Mouse (Mus musculus) adrenal gland, postnatal 14 days (tissue): ENCODE data around the gene Stard3nl. TPM values are rescaled to one million over a fixed set of nuclear protein-coding genes. Genes with fewer than 3 reads are reported as not detected.

Source experiments
- DNase-seq: peaks from one replicate; pipeline ENCODE4 v3.0.0; 2021; ENCODE audit warnings: mixed read lengths
- long read RNA-seq, 2 experiments: library from polyadenylated mRNA; stranded (forward); transcript quantifications; one replicate each; pipeline ENCODE4 v2.0.0; 2021
- total RNA-seq: library from RNA; stranded (reverse); gene quantifications from 2 replicates; pipeline ENCODE4 v1.2.3, GENCODE M21; 2021

The Stard3nl gene
- total RNA-seq = 26.9 and 27.8 TPM in 2 replicates
- long read RNA-seq, experiment 1, transcript Stard3nl-201 (9 exons, 1,327 nt) = major isoform, 64 of 72 reads
- long read RNA-seq, experiment 1, partial matches to known transcripts = 1 of 72 reads
- long read RNA-seq, experiment 1, other reads (novel, unspliced or antisense) = 3 of 72 reads
- long read RNA-seq, experiment 2, transcript Stard3nl-201 (9 exons, 1,327 nt) = major isoform, 30 of 37 reads
- long read RNA-seq, experiment 2, partial matches to known transcripts = 1 of 37 reads
- long read RNA-seq, experiment 2, other reads (novel, unspliced or antisense) = 4 of 37 reads

DNA sequence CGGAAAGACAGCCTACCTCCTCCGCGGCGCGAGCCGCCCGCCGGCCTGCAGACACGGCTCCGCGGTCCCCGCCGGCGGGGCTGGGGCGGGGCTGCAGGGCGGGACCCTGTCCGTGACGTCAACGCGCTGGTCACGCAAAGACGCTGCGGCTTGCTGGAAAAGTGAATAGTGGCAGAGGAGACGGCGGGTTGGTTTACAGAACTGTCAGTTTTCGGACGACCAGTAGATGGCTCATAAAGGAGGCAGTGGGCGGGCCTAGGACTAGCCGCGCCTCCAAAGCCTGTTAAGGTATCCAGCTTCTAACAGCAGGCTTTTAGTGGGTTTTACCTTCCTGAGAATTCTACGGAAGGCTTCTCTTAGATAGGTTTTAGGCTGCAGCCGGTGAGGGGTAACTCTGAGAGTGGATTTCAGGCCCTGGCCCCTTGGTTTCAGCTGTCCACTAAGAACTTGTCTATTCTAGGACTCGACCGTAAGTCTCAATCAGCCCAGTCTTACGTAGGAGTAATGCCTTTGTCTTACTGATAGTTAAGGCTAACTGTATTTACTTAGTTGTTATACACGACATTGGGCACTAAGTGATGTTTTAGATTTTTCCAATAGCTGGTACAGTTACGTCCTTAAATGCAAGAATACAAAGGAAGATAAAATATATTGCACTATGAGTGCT, at the start of gene Stard3nl:
Gene Stard3nl, minus strand, starts transcription at position 108 of the 667 bp plus-strand sequence.
- peak; percentile 99 for DNase-seq

DNA sequence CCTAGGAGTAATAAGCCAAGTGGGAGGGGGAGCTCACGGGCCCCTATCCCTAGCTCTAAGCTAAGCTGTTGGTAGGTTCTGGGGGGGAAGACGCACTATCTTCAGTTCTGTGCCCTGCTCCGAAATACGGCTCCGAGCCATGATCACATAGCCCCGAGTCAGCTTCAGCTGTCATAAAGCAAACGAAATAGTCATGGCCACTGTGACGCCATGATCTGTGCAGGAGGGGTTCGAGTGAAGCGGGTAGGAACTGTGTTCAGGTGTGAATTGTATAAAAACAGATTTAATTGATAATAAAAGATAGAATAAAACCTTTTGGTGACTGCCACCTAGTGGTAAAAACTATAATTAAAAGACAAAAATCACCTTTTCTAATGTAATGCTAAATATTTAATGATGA, 42.4 kb upstream of the Stard3nl start:
- DNase-seq = no peak

DNA sequence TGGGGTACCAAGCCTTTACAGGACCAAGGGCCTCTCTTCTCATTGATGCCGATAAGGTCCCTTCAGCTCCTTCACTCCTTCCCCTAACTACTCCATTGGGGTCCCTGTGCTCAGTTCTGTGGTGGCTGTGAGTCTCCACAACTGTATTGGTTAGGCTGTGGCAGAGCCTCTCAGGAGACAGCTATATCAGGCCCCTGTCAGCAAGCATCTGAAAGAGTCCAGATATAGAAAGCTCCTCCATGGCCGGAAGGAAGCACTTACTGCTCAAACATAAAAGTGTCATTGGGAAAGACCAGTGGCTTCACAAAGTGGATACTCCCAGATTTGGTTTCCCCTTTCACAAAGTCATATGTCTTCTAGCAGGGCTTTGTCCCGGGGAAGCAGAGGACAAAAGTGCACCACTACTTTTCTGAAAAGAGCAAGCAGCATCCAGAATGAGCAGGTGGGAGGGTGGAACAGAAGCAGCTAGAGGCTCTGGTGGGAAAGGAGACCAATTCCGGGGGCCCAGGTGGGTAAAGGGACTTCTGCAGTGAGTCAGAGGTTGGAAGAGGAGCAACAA, 34.3 kb upstream of the Stard3nl start:
- DNase-seq = no peak

- no peak for DNase-seq
Measured at GRCm38 (mm10) chr13:19428076-19428475, 32.5 kb upstream of the Stard3nl start.

DNA sequence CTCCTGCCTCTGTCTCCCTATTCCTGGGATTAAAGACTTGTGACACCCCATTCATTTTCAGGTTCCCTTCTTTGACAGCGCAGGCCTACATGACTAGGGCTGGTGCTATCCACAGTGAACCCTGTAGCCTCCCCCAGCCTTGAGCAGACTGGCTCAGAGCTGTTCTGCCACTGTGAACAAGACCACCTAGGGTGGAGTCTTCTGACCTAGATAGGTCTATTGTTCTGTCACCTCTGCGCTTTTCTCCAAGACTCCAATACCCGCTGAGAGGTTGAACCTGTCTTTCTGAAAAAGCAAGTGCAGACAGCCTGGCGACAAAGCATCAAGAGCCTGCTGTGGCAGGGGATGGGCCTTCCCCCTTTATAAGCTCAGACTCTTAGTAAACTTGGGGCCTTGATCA, 29.0 kb upstream of the Stard3nl start:
- no peak for DNase-seq

GRCm38 (mm10) chr13:19422521-19422920, 26.9 kb upstream of the Stard3nl start:
- DNase-seq = no peak

- DNase-seq = no peak
Measured at GRCm38 (mm10) chr13:19417885-19418521, 22.4 kb upstream of the Stard3nl start.

- DNase-seq = no peak
Measured at GRCm38 (mm10) chr13:19415894-19416531, 20.4 kb upstream of the Stard3nl start.

GRCm38 (mm10) chr13:19415337-19415736, 19.7 kb upstream of the Stard3nl start:
- no peak for DNase-seq

- no peak for DNase-seq
Measured at GRCm38 (mm10) chr13:19412334-19412939, 16.8 kb upstream of the Stard3nl start.

- DNase-seq = no peak
Measured at GRCm38 (mm10) chr13:19411886-19412285, 16.3 kb upstream of the Stard3nl start.

DNA sequence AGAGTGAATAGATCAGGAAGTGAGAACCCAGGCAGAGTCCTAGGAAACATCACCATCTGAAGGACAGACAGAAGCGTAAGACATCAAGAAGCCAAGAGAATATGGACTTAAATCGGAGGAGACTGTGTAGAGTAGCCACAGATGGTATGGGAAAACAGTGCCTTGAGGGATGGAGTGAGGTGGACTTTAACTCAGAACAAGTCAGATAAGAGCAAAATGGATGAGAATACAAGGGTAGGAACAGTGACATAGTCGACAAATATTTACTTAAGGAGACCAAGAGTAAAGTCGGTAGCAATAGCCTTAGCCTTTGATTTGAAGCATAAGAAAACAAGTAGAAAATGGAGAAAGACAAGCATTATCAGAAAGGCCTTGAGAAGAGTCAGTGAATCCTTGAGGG, 15.1 kb upstream of the Stard3nl start:
- no peak for DNase-seq

- DNase-seq = no peak
Measured at GRCm38 (mm10) chr13:19407953-19408352, 12.4 kb upstream of the Stard3nl start.

DNA sequence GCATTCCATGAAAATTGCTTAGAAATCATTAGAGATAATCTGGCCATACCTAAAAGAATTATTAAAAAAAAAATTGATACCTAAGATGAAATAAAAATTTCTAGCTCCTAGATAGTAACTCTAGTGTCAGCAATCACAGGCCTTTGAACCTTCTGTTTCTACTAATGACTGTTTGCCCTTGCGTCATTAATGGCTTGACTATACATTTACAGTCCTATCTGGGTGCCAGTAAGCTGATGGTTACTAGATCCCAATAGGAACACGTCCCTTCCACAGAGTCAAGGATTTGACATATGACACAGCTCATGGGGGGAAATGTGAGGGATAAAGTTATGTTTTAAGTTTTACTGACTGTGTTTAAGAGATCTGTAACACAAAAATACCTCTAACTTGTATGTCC, 9.0 kb upstream of the Stard3nl start:
- DNase-seq = no peak

- DNase-seq = no peak
Measured at GRCm38 (mm10) chr13:19394798-19395687, 552 bp downstream of the Stard3nl start.

- DNase-seq = no peak
Measured at GRCm38 (mm10) chr13:19394171-19394570, 1.4 kb downstream of the Stard3nl start.

GRCm38 (mm10) chr13:19393731-19394130, 1.9 kb downstream of the Stard3nl start:
- DNase-seq = no peak

DNA sequence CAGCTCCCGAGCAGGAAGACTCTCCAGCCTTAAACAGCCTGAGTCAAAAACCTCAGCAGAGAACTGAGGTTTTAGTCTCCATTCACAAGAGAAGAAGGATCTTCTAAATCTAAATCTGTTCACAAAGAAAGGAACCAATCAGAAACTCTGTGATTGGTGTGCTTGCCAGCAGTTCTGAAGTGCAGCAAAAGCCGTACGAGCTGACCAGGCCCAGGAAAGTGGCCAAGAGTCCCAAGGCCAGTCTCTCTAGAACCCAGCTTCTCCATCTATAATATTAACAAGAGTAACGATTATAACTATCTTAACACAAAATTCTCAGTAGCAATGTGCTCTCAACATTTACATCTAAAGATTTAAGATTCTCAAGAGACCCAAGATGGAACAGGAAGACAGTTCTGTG, 4.0 kb downstream of the Stard3nl start:
- peak; percentile 28 for DNase-seq

GRCm38 (mm10) chr13:19390296-19390695, 5.3 kb downstream of the Stard3nl start:
- no peak for DNase-seq

- DNase-seq = no peak
Measured at GRCm38 (mm10) chr13:19389896-19390295, 5.7 kb downstream of the Stard3nl start.

GRCm38 (mm10) chr13:19389434-19389833, 6.2 kb downstream of the Stard3nl start:
- no peak for DNase-seq
